Mouse (Mus musculus) skeletal muscle tissue, adult 2 months (tissue): Measurements from ENCODE around the gene Efcab12.

Experiments
- DNase-seq: peaks from one replicate; pipeline ENCODE4 v3.0.0-alpha.2; 2012; ENCODE audit warnings: low read depth, low spot score

The Efcab12 gene

GRCm38 (mm10) chr6:115845006-115845405 lies 6.8 kb upstream of the Efcab12 start:
- no peak for DNase-seq

GRCm38 (mm10) chr6:115838745-115839144 lies 533 bp upstream of the Efcab12 start:
- DNase-seq, result no peak

- DNase-seq, result no peak
Observed at GRCm38 (mm10) chr6:115833861-115834260, 4.4 kb downstream of the Efcab12 start.

- DNase-seq, result no peak
Observed at GRCm38 (mm10) chr6:115832152-115832850, 5.9 kb downstream of the Efcab12 start.

GRCm38 (mm10) chr6:115830779-115831601 lies 7.2 kb downstream of the Efcab12 start:
- no peak for DNase-seq

- DNase-seq, result peak; percentile 56
Observed at GRCm38 (mm10) chr6:115823850-115824464, 14.3 kb downstream of the Efcab12 start.

GRCm38 (mm10) chr6:115821216-115821993 lies 16.8 kb downstream of the Efcab12 start:
- no peak for DNase-seq

GRCm38 (mm10) chr6:115818129-115818528 lies 20.1 kb downstream of the Efcab12 start:
- DNase-seq, result no peak

- DNase-seq, result no peak
Observed at GRCm38 (mm10) chr6:115815041-115815440, 23.2 kb downstream of the Efcab12 start.

- DNase-seq, result peak; percentile 93
Observed at GRCm38 (mm10) chr6:115814104-115814503, 24.1 kb downstream of the Efcab12 start.

- no peak for DNase-seq
Observed at GRCm38 (mm10) chr6:115811606-115812005, 26.6 kb downstream of the Efcab12 start.

GRCm38 (mm10) chr6:115808488-115809231 lies 29.6 kb downstream of the Efcab12 start, which contains the start of gene Rpl32:
Gene Rpl32 (minus strand): TSS chr6:115808747.
- DNase-seq, result peak; percentile 81

- DNase-seq, result no peak
Observed at GRCm38 (mm10) chr6:115808196-115808487, 30.1 kb downstream of the Efcab12 start.

- DNase-seq, result no peak
Observed at GRCm38 (mm10) chr6:115807464-115808195, 30.6 kb downstream of the Efcab12 start.

- no peak for DNase-seq
Observed at GRCm38 (mm10) chr6:115804432-115805192, 33.6 kb downstream of the Efcab12 start.

- peak; percentile 36 for DNase-seq
Observed at GRCm38 (mm10) chr6:115803541-115804382, 34.5 kb downstream of the Efcab12 start.

- no peak for DNase-seq
Observed at GRCm38 (mm10) chr6:115801811-115802210, 36.4 kb downstream of the Efcab12 start.

- DNase-seq, result no peak
Observed at GRCm38 (mm10) chr6:115792691-115793215, 45.5 kb downstream of the Efcab12 start.
